Mouse (Mus musculus): ENCODE results near the gene Stk33.
A peak's percentile ranks its signal among the peaks of the same experiment; 100 is the strongest.

Stk33 gene

GRCm38 (mm10) chr7:109358435-109359187 lies 80.3 kb downstream of the Stk33 start:
- DNase-seq (ENCODE audit: low read depth, low spot score), result no peak

- DNase-seq (ENCODE audit: low read depth, low spot score), result no peak
These were observed 81.0 kb downstream of the Stk33 start for GRCm38 (mm10) chr7:109357877-109358276.

DNA sequence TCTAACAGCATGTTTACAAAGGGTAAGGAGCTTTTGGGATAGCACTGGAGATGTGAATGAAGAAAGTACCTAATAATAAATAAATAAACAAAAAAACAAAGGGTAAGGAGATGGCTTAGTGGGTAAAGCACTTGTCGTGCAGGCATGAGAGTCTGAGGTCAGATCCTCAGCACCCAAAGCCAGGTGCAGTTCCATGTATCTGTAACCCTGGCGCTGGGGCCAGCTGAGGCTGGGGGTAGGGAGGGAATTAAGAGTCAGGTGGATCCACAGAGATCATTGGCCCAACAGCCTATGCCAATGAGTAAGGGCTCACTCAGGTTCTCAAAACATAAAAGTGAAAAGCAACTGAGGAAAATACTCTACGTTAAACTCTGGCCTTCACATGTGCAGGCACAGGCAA lies 91.6 kb downstream of the Stk33 start:
- no peak for DNase-seq (ENCODE audit: low read depth, low spot score)

GRCm38 (mm10) chr7:109331722-109332121 lies 107.2 kb downstream of the Stk33 start:
- no peak for DNase-seq (ENCODE audit: low read depth, low spot score)

GRCm38 (mm10) chr7:109328772-109329171 lies 110.1 kb downstream of the Stk33 start:
- DNase-seq (ENCODE audit: low read depth, low spot score), result no peak

- no peak for DNase-seq (ENCODE audit: low read depth, low spot score)
These were observed 112.1 kb downstream of the Stk33 start for GRCm38 (mm10) chr7:109326813-109327212.

DNA sequence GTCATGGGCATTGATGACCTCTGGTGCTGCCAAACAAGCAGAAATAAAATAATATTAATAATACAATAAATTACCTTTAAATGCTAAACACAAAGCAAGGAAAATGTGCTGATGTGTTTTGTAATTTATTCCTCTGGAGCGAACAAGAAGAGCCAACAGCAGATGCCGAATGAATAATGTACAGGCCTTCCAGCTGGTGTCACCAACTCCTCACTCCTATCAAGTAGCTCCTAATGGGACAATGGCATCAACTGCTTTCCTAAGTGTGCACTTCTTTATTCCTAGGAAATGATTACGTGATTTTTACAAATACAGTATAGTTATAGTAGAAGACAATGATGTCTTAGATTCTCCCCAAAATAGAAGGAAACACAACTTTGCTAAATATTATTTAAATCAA lies 113.2 kb downstream of the Stk33 start:
- DNase-seq (ENCODE audit: low read depth, low spot score), result peak; percentile 9

DNA sequence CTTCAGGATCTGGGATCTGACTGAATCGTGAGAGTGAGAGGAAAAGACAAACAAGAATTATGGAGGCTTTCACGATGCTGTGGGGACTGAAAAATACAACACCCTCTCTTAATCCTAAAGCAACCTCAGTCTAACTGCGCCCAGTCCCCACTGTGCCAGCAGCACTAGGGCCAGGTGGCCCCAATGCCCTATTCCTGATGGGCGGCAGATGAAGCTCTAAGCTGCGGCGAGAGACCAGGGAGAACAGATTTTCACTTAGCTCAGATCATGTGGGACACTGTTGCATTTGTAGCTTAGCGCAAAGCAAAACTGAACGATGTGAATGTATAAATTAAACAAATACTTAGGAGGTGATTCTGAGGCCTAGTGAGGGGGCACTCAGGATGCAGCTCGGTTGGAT lies 113.7 kb downstream of the Stk33 start:
- no peak for DNase-seq (ENCODE audit: low read depth, low spot score)

GRCm38 (mm10) chr7:109309506-109309905 lies 129.4 kb downstream of the Stk33 start:
- no peak for DNase-seq (ENCODE audit: low read depth, low spot score)

DNA sequence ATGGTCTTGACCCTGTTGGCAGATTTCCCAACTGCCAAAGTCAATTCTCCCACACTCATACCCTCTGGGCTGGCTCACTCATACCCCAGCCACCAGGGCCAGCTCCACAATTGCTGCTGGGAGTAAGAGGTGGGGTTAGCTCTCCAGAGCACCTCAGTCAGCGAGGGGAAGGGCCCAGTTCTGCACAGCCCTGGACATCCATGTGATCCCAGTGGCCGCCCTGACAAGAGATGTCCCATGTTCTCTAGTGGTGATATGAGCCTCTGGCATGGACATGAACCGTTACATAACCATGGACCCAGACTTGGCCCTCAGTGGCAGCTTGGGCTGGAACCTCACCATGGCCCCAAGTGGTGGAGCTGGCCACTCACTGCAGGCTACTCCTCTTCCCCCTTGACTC lies 143.1 kb downstream of the Stk33 start:
- DNase-seq (ENCODE audit: low read depth, low spot score), result no peak

DNA sequence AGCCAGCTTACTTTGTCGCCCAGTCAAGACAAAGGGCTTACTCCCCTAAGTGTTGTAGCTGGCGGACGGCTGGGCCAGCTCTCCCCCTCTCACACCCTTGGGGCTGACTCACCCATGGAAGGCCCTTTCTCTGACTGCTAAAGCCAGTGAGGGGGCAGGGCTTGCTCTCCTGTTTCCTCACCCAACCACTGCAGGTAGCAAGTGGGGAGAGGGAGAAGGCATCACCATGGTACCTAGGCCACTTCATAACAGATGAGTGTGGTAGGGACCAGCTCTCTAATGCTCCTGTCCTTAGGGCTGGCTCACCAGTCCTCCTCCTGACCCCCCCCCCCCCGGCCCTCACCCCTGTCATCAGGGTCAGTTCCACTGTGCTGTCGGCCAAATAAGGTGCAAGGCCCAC lies 143.5 kb downstream of the Stk33 start:
- DNase-seq (ENCODE audit: low read depth, low spot score), result no peak

DNA sequence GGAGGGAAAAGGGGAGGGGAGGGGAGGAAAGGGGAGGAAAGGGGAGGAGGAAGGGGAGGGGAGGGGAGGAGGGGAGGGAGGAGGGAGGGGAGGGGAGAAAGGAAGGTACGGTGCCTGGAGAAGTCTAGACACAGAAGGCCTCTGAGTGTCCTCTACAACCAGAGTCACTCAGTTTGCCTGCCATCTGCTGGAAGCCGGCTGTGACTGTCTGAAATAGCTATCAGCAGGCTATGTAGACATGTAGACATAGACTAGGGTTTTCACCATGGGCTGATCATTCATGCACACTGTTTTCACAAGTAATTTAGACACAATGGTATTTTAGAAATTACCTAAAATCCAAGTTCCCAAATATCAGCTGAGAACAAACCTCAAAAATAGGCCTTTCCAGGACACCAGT lies 148.4 kb downstream of the Stk33 start:
- peak; percentile 6 for DNase-seq (ENCODE audit: low read depth, low spot score)

- DNase-seq (ENCODE audit: low read depth, low spot score), result peak; percentile 3
These were observed 149.8 kb downstream of the Stk33 start for GRCm38 (mm10) chr7:109289106-109289505.

GRCm38 (mm10) chr7:109282106-109282505 lies 156.8 kb downstream of the Stk33 start:
- no peak for DNase-seq (ENCODE audit: low read depth, low spot score)

DNA sequence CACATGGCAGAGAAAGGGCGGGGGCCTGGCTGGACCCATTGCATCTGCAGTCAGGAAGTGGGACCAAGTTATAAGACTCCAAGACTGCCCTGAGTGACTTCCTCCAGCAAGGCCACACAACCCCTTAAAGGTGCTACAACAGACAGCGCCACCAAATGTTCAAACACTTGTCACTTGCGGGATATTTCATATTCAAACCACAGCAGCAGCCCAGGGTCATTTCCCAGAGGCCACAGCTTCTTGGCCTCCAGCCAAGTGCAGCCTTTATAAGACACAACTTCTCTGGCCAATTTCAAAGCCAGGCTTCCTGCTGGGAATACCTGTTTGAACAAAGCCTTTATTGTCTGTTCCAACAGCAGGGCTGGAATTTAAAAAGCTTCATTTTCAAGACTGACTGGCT lies 162.3 kb downstream of the Stk33 start:
- peak; percentile 64 for DNase-seq (ENCODE audit: low read depth, low spot score)

DNA sequence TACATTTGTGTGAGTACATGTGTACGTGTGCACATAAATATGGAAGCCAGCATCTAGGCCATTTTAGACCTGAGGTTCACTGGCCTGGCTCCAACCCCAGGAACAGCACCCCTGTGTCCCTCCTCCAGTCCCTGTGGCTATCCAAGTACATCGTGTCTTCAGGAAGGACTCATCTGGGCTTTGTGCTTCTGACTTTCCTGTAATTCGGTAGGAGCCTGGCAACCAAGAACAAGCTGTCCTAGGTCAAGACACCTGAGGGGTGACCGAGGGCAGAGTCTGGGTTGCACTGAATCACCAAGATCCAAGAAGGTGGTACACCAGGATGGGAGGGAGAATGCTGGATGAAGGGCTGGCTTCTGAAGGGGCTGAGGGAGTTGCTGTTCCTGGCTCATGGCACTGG lies 163.0 kb downstream of the Stk33 start:
- no peak for DNase-seq (ENCODE audit: low read depth, low spot score)

DNA sequence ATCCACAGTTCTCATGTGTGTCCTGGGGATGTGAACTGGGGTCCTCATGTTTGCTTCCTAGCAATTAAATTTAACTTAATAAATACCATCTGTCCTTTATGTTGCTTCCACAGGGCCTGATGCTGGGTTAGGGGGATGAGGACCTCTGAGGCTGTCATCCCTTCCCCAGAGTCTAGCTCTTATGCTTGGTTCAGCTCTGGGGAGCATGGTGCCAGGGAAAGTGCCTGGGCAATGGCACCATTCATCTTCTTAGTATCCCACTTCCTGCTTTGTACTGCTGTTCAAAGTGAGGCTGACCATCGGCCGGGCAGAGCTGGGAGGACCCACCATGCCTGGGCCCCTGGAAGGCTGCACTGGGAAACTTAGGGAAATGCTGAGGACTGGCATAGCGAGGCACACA lies 163.7 kb downstream of the Stk33 start:
- DNase-seq (ENCODE audit: low read depth, low spot score), result no peak

- DNase-seq (ENCODE audit: low read depth, low spot score), result no peak
These were observed 164.6 kb downstream of the Stk33 start for GRCm38 (mm10) chr7:109274289-109274688.

DNA sequence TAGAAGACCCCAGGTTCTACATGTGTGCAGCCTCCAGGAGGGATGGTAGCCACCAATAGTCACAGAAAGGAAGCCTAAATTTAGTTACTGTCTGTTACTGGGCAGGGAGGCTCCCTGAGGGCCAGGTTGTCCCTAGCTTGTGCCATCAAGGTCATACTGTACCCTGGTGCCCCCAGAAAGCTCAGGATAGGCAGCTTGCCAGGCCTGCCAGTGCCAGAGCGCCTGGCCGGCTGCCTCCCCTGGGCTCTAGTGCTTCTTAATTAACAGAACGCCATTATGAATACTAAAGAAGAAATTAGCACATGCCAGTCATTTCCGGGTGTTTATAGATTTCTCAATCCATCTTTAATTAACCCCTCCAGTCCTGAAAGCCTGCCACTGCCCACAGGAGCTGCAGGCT lies 169.8 kb downstream of the Stk33 start:
- DNase-seq (ENCODE audit: low read depth, low spot score), result no peak

- DNase-seq (ENCODE audit: low read depth, low spot score), result no peak
These were observed 171.5 kb downstream of the Stk33 start for GRCm38 (mm10) chr7:109267370-109267769.

- DNase-seq (ENCODE audit: low read depth, low spot score), result no peak
These were observed 172.7 kb downstream of the Stk33 start for GRCm38 (mm10) chr7:109266181-109266580.

DNA sequence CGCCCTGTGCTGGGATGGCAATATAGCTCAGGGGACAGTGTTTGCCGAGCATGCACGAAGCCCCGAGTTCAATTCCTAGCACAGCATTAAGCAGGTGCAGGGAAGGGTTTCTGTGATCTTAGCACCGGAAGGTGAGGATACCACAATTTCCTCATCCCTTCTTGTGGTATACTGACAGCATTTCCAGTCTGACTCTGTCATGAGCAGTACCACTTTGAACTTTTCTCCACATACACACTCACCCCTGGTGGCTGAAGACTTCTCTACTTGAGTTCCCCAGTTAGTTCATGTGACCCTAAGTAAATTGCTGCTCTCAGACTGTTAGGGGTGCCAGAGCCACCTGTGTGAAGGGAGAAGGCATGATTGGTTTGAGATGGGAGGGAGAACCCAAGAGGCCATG lies 173.3 kb downstream of the Stk33 start:
- no peak for DNase-seq (ENCODE audit: low read depth, low spot score)

- DNase-seq (ENCODE audit: low read depth, low spot score), result peak; percentile 54
These were observed 183.2 kb downstream of the Stk33 start for GRCm38 (mm10) chr7:109255506-109256352.

All from mesoderm, embryonic 11.5 days (tissue).